Mouse (Mus musculus) gastrocnemius, adult 18-20 months (tissue): ENCODE measurements around the gene Celsr1. TPM values are rescaled to one million over a fixed set of nuclear protein-coding genes. Genes with fewer than 3 reads are reported as not detected.

Source experiments
- DNase-seq: peaks from one replicate; pipeline ENCODE4 v3.0.0; 2021; ENCODE audit warnings: low spot score
- total RNA-seq, 2 experiments: library from RNA; stranded (reverse); gene quantifications; 2 replicates each; pipeline ENCODE4 v1.2.3; 2021

Gene Celsr1
- total RNA-seq, 2 experiments from 2014 or later: 0.24 to 0.32 TPM

GRCm38 (mm10) chr15:85962691-85963090 is 70.9 kb downstream of the Celsr1 start:
- no peak for DNase-seq

- DNase-seq: no peak
Observed at GRCm38 (mm10) chr15:85961651-85962050, 71.9 kb downstream of the Celsr1 start.

GRCm38 (mm10) chr15:85961131-85961530 is 72.4 kb downstream of the Celsr1 start:
- no peak for DNase-seq

GRCm38 (mm10) chr15:85956202-85956601 is 77.4 kb downstream of the Celsr1 start:
- no peak for DNase-seq

GRCm38 (mm10) chr15:85953458-85953857 is 80.1 kb downstream of the Celsr1 start:
- DNase-seq: no peak

- DNase-seq: no peak
Observed at GRCm38 (mm10) chr15:85949421-85950164, 84.0 kb downstream of the Celsr1 start.

- no peak for DNase-seq
Observed at GRCm38 (mm10) chr15:85947967-85948366, 85.6 kb downstream of the Celsr1 start.

GRCm38 (mm10) chr15:85947541-85947940 is 86.0 kb downstream of the Celsr1 start:
- no peak for DNase-seq

GRCm38 (mm10) chr15:85935627-85936049 is 97.9 kb downstream of the Celsr1 start:
- DNase-seq: no peak

- DNase-seq: no peak
Observed at GRCm38 (mm10) chr15:85928161-85928560, 105.4 kb downstream of the Celsr1 start.

- DNase-seq: no peak
Observed at GRCm38 (mm10) chr15:85921855-85922254, 111.7 kb downstream of the Celsr1 start.

- no peak for DNase-seq
Observed at GRCm38 (mm10) chr15:85919892-85920248, 113.7 kb downstream of the Celsr1 start.

GRCm38 (mm10) chr15:85919191-85919891 is 114.2 kb downstream of the Celsr1 start:
- DNase-seq: no peak

GRCm38 (mm10) chr15:85913605-85914004 is 120.0 kb downstream of the Celsr1 start:
- DNase-seq: peak; percentile 27

- no peak for DNase-seq
Observed at GRCm38 (mm10) chr15:85909931-85910330, 123.6 kb downstream of the Celsr1 start.

GRCm38 (mm10) chr15:85909492-85909829 is 124.1 kb downstream of the Celsr1 start:
- no peak for DNase-seq

- no peak for DNase-seq
Observed at GRCm38 (mm10) chr15:85908660-85909491, 124.7 kb downstream of the Celsr1 start.

- DNase-seq: no peak
Observed at GRCm38 (mm10) chr15:85903826-85904225, 129.8 kb downstream of the Celsr1 start.

- DNase-seq: no peak
Observed at GRCm38 (mm10) chr15:85902505-85902904, 131.1 kb downstream of the Celsr1 start.

- DNase-seq: no peak
Observed at GRCm38 (mm10) chr15:85900801-85901200, 132.8 kb downstream of the Celsr1 start.

- no peak for DNase-seq
Observed at GRCm38 (mm10) chr15:85900318-85900717, 133.3 kb downstream of the Celsr1 start.

GRCm38 (mm10) chr15:85899396-85899795 is 134.2 kb downstream of the Celsr1 start:
- DNase-seq: no peak
